Mouse (Mus musculus) T-helper 17 cell (primary cell): ENCODE measurements around the gene Nfib.

Experiments
- in situ Hi-C, 2 experiments: fragments of 300-600 bp; cut with MboI, MseI; formaldehyde crosslinking; loops; 1 replicate in 1 of 2; 2 replicates in 1 of 2; pipeline ENCODE4 v1.15.1; 2025; ENCODE audit warnings: high pct_unique_total_duplicates in 2 of 2

Gene Nfib

GRCm38 (mm10) chr4:82319388-82319787 lies 386.2 kb downstream of the Nfib start:
- in situ Hi-C loops: no loop called here

- in situ Hi-C loops: no loop called here
Observed at GRCm38 (mm10) chr4:82316168-82316567, 389.4 kb downstream of the Nfib start.

- in situ Hi-C loops: no loop called here
Observed at GRCm38 (mm10) chr4:82315710-82316109, 389.8 kb downstream of the Nfib start.

- in situ Hi-C loops: no loop called here
Observed at GRCm38 (mm10) chr4:82310924-82311734, 394.4 kb downstream of the Nfib start.

GRCm38 (mm10) chr4:82306045-82306444 lies 399.5 kb downstream of the Nfib start:
- in situ Hi-C loops: no loop called here

GRCm38 (mm10) chr4:82304148-82304871 lies 401.2 kb downstream of the Nfib start:
- in situ Hi-C loops: no loop called here

GRCm38 (mm10) chr4:82303362-82303900 lies 402.1 kb downstream of the Nfib start:
- in situ Hi-C loops: no loop called here

GRCm38 (mm10) chr4:82302901-82303300 lies 402.6 kb downstream of the Nfib start:
- in situ Hi-C loops: no loop called here

GRCm38 (mm10) chr4:82298606-82299005 lies 406.9 kb downstream of the Nfib start:
- in situ Hi-C loops: no loop called here

GRCm38 (mm10) chr4:82297562-82297961 lies 408.0 kb downstream of the Nfib start:
- in situ Hi-C loops: no loop called here

GRCm38 (mm10) chr4:82294066-82294465 lies 411.5 kb downstream of the Nfib start:
- in situ Hi-C loops: no loop called here

GRCm38 (mm10) chr4:82291174-82291847 lies 414.2 kb downstream of the Nfib start:
- in situ Hi-C loops: no loop called here

GRCm38 (mm10) chr4:82290623-82291022 lies 414.9 kb downstream of the Nfib start:
- in situ Hi-C loops: no loop called here

GRCm38 (mm10) chr4:82289596-82289995 lies 416.0 kb downstream of the Nfib start:
- in situ Hi-C loops: no loop called here

- in situ Hi-C loops: no loop called here
Observed at GRCm38 (mm10) chr4:82288138-82288537, 417.4 kb downstream of the Nfib start.

- in situ Hi-C loops: no loop called here
Observed at GRCm38 (mm10) chr4:82287454-82287853, 418.1 kb downstream of the Nfib start.

GRCm38 (mm10) chr4:82286931-82287330 lies 418.6 kb downstream of the Nfib start:
- in situ Hi-C loops: no loop called here

- in situ Hi-C loops: no loop called here
Observed at GRCm38 (mm10) chr4:82283536-82283935, 422.0 kb downstream of the Nfib start.

- in situ Hi-C loops: no loop called here
Observed at GRCm38 (mm10) chr4:82275996-82276395, 429.6 kb downstream of the Nfib start.

- in situ Hi-C loops: no loop called here
Observed at GRCm38 (mm10) chr4:82273049-82273754, 432.3 kb downstream of the Nfib start.

- in situ Hi-C loops: no loop called here
Observed at GRCm38 (mm10) chr4:82272099-82272498, 433.5 kb downstream of the Nfib start.
